Mouse (Mus musculus): Measurements from ENCODE around the gene Cpeb3. TPM values are rescaled to one million over a fixed set of nuclear protein-coding genes. Genes with fewer than 3 reads are reported as not detected.

Cpeb3 gene
- polyA plus RNA-seq, 1 experiment = 2.2 TPM

DNA sequence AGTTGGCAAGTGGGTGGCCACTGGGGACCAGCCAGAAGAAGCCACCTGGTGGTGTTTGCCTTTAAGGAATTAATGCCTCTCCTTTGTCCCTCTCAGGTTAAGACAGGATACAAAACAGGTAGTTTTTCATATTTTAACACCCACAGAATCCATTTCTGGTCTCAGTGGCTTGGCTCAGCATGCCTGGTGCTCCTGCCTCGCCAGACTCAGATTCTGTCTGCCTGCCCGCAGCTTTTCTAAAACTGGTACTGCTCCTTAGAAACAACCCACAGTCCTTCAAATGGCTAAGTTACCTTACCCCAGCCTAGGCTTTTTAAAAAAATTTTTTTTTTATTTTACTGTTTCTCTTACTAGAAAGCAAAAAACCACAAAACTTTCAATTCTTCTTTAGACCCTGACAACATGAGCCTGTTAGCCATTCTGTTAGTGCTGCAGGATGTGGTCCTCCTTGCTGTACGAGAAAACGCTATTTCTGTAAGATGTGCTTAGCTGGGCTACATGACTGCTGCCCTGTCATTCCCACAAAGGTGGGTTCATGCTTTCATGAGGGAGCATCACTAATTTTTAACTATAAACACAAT lies 152.3 kb downstream of the Cpeb3 start:
- Histone ChIP-seq H3K4me3 (ENCODE audit: insufficient read depth, low read length) (no peak overlapping the region), H3K27ac (ENCODE audit: insufficient read depth, low read length) (no peak overlapping the region), H3K4me1 (ENCODE audit: control insufficient read depth, insufficient read depth, low read length) (peaks cover 8% of the 10 kb centered on the region)
- TF ChIP-seq POLR2A (IDR thresholded peaks at IDR 0.05; ENCODE audit: low read depth, low read length) = no peak
- TF ChIP-seq CTCF (IDR thresholded peaks at IDR 0.05; ENCODE audit: borderline replicate concordance, insufficient read depth, low read length) = no peak

GRCm38 (mm10) chr19:37050643-37051345 lies 157.6 kb downstream of the Cpeb3 start:
- Histone ChIP-seq H3K4me3 (ENCODE audit: insufficient read depth, low read length) (no peak overlapping the region), H3K27ac (ENCODE audit: insufficient read depth, low read length) (no peak overlapping the region), H3K4me1 (ENCODE audit: control insufficient read depth, insufficient read depth, low read length) (no peaks in the 10 kb centered on the region)
- TF ChIP-seq POLR2A (IDR thresholded peaks at IDR 0.05; ENCODE audit: low read depth, low read length) (no peak), CTCF (IDR thresholded peaks at IDR 0.05; ENCODE audit: borderline replicate concordance, insufficient read depth, low read length) (no peak)

- H3K4me3 ChIP-seq (ENCODE audit: insufficient read depth, low read length) = no peak overlapping the region
- TF ChIP-seq POLR2A (IDR thresholded peaks at IDR 0.05; ENCODE audit: low read depth, low read length) (no peak), CTCF (IDR thresholded peaks at IDR 0.05; ENCODE audit: borderline replicate concordance, insufficient read depth, low read length) (no peak)
- H3K4me1 ChIP-seq (ENCODE audit: control insufficient read depth, insufficient read depth, low read length) = no peaks in the 10 kb centered on the region
- no peak overlapping the region for H3K27ac ChIP-seq (ENCODE audit: insufficient read depth, low read length)
These were observed 159.9 kb downstream of the Cpeb3 start for GRCm38 (mm10) chr19:37048507-37048906.

- no peak overlapping the region for H3K4me3 ChIP-seq (ENCODE audit: insufficient read depth, low read length)
- no peak overlapping the region for H3K27ac ChIP-seq (ENCODE audit: insufficient read depth, low read length)
- TF ChIP-seq POLR2A (IDR thresholded peaks at IDR 0.05; ENCODE audit: low read depth, low read length) (no peak), CTCF (IDR thresholded peaks at IDR 0.05; ENCODE audit: borderline replicate concordance, insufficient read depth, low read length) (no peak)
- H3K4me1 ChIP-seq (ENCODE audit: control insufficient read depth, insufficient read depth, low read length) = no peaks in the 10 kb centered on the region
These were observed 164.0 kb downstream of the Cpeb3 start for GRCm38 (mm10) chr19:37044431-37044830.

DNA sequence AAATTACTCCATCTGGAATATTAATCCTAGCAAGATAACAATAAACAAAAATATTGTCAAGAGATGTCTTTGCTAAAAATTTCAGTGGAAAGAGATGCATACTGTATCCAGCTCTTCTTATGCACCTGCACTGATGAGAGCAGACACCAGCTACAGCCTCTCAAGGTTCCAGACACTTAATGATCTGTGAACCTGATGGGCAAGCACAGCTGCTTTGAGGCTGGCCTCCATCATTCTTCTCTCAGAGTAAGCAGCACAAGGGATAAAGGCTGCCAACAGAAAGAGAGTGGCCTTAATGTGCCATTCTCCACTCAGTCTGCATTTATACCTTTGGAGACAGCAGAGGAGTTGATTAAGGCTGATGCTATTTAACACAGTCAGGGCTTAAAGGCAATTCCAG lies 167.5 kb downstream of the Cpeb3 start:
- TF ChIP-seq POLR2A (IDR thresholded peaks at IDR 0.05; ENCODE audit: low read depth, low read length) (no peak), CTCF (IDR thresholded peaks at IDR 0.05; ENCODE audit: borderline replicate concordance, insufficient read depth, low read length) (no peak)
- no peaks in the 10 kb centered on the region for H3K4me1 ChIP-seq (ENCODE audit: control insufficient read depth, insufficient read depth, low read length)
- no peak overlapping the region for H3K27ac ChIP-seq (ENCODE audit: insufficient read depth, low read length)
- no peak overlapping the region for H3K4me3 ChIP-seq (ENCODE audit: insufficient read depth, low read length)

- H3K4me1 ChIP-seq (ENCODE audit: control insufficient read depth, insufficient read depth, low read length) = 0 out of 2 replicates have a peak, but pooled peaks cover 2% of the 10 kb centered on the region
- no peak for TF ChIP-seq POLR2A (IDR thresholded peaks at IDR 0.05; ENCODE audit: low read depth, low read length)
- TF ChIP-seq CTCF (IDR thresholded peaks at IDR 0.05; ENCODE audit: borderline replicate concordance, insufficient read depth, low read length) = no peak
- no peak overlapping the region for H3K27ac ChIP-seq (ENCODE audit: insufficient read depth, low read length)
- H3K4me3 ChIP-seq (ENCODE audit: insufficient read depth, low read length) = no peak overlapping the region
These were observed 176.0 kb downstream of the Cpeb3 start for GRCm38 (mm10) chr19:37032364-37032763.

GRCm38 (mm10) chr19:37031446-37031845 lies 177.0 kb downstream of the Cpeb3 start:
- no peak overlapping the region for H3K4me3 ChIP-seq (ENCODE audit: insufficient read depth, low read length)
- H3K4me1 ChIP-seq (ENCODE audit: control insufficient read depth, insufficient read depth, low read length) = 0 out of 2 replicates have a peak, but pooled peaks cover 2% of the 10 kb centered on the region
- no peak for TF ChIP-seq CTCF (IDR thresholded peaks at IDR 0.05; ENCODE audit: borderline replicate concordance, insufficient read depth, low read length)
- TF ChIP-seq POLR2A (IDR thresholded peaks at IDR 0.05; ENCODE audit: low read depth, low read length) = no peak
- no peak overlapping the region for H3K27ac ChIP-seq (ENCODE audit: insufficient read depth, low read length)

DNA sequence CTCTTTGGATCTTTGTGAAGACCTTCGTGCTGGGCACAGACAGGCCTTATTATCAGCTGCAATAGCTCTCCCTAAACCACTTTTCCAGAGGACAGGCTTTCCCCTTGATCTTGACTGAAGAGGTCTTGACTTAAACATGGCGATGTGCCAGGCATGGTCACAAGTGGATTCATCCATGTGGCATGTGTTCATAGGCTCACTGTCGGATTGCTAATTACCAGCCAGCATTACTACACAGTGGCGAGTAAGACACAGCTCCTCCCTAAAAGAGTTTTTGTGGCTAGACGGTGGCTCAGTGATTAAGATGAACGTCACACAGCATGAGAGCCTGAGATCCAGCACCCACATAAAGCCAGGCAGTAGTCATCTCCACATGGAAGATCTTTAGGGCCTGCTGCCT lies 178.6 kb downstream of the Cpeb3 start:
- H3K27ac ChIP-seq (ENCODE audit: insufficient read depth, low read length) = no peak overlapping the region
- 0 out of 2 replicates have a peak, but pooled peaks cover 2% of the 10 kb centered on the region for H3K4me1 ChIP-seq (ENCODE audit: control insufficient read depth, insufficient read depth, low read length)
- H3K4me3 ChIP-seq (ENCODE audit: insufficient read depth, low read length) = no peak overlapping the region
- TF ChIP-seq POLR2A (IDR thresholded peaks at IDR 0.05; ENCODE audit: low read depth, low read length) = no peak
- TF ChIP-seq CTCF (IDR thresholded peaks at IDR 0.05; ENCODE audit: borderline replicate concordance, insufficient read depth, low read length) = no peak

DNA sequence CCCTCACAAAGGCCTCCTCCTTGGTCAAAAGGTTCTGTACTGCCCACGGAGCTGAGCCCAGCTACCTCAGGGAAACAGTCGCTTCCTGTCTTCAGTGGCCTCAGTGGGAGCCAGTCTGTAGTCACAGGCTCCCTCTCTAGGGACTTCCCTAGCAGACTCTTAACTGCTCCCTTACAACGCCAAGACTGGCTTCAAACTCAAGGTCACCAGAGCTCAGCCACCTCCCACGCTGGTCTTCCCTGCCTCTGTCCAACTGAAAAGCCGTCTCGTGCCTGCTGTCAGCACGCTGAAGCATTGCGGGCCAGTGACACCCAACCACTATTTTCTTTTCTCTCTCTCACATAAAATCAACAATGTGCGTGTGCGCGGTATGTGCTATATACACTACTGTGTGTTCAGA lies 182.0 kb downstream of the Cpeb3 start:
- no peak overlapping the region for H3K4me3 ChIP-seq (ENCODE audit: insufficient read depth, low read length)
- no peak overlapping the region for H3K27ac ChIP-seq (ENCODE audit: insufficient read depth, low read length)
- TF ChIP-seq CTCF (IDR thresholded peaks at IDR 0.05; ENCODE audit: borderline replicate concordance, insufficient read depth, low read length) = no peak
- no peak for TF ChIP-seq POLR2A (IDR thresholded peaks at IDR 0.05; ENCODE audit: low read depth, low read length)
- 0 out of 2 replicates have a peak, but pooled peaks cover 2% of the 10 kb centered on the region for H3K4me1 ChIP-seq (ENCODE audit: control insufficient read depth, insufficient read depth, low read length)

DNA sequence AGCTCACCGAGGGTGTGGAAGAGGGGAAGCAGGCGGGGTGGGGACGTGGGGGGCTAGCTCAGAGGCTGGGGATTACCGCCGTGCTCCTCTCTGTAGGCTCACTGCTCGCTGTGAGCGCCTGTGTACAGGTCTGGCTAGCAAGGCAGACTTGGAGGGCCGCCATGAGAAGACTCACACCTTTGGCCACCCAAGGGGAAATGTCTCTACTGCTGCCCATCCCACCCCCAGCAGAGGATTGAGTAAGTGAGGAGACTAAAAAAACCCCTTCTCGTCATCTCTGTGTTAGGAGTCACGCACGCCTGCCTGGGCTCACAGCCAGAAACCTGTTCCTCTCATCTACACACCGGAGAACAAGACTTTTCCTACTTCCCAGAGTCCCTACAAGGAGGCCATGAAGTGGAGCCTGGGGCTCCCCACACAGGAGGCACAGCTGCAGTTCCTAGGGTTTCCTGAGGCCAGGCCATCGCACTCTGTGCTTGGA lies 182.5 kb downstream of the Cpeb3 start:
- no peak overlapping the region for H3K4me3 ChIP-seq (ENCODE audit: insufficient read depth, low read length)
- H3K4me1 ChIP-seq (ENCODE audit: control insufficient read depth, insufficient read depth, low read length) = 0 out of 2 replicates have a peak, but pooled peaks cover under 1% of the 10 kb centered on the region
- H3K27ac ChIP-seq (ENCODE audit: insufficient read depth, low read length) = no peak overlapping the region
- TF ChIP-seq POLR2A (IDR thresholded peaks at IDR 0.05; ENCODE audit: low read depth, low read length) = no peak
- no peak for TF ChIP-seq CTCF (IDR thresholded peaks at IDR 0.05; ENCODE audit: borderline replicate concordance, insufficient read depth, low read length)
